Mouse (Mus musculus) adrenal gland, adult 8-10 months (tissue): ENCODE measurements at regions not wholly inside any gene's neighbourhood (a gene's known extent, or its start where the extent isn't known, plus 50 kb on each side); places are given as distances from the start of the nearest gene placed in this dataset.

Experiments
- DNase-seq: peaks from one replicate; pipeline ENCODE4 v3.0.0; 2022

DNA sequence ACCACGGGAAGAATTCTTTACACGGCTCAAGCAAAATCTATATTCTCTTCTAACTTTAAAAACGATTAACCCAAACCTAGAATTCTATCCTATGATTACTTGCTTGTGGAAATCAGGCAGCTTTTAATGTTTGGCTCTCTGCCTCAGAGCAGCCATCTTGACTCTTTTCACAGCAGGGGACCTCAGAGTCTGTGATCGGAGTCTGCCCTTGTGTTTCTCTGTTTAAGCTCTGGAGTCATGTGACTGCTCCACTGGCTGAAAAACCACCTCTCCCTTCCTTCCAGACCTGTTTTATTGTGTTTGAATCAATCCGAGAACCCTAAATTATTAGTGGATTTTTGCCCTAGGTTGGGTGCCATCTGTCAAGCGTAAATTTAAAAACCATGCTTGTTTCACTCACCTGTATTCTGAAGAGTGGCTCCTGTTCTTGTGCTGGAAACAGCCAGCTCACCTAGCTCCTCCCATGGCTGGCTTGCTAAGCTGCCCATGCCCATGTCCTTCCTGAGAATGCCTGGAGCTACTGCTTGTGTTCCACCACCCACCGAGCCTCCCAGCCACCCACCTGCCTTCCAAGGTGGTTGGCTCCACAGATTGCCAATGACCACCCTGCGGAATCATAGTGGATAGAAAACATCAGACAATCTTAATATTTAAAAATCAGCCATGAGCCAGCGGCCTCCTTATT is 62.6 kb downstream of the Perp start:
- DNase-seq = no peak

DNA sequence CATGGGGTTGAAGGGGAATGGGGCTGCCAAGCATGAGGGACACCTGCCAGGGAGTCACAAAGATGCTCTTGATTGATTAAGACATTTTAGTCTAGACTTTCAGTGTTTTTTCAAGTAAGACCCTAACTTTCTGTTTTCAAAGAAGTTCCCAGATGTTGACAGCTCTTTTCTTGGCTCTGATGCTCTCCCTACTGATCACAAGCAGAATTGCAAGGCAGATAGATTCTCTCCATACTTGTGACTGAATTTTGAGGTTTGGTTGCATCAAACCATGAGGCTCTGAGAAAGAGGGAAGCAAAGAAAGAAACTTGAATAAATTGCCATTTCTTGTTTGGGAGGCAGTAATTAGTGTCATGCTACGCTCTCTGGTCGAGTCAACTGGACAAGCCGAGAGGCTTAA is 64.5 kb downstream of the Perp start:
- no peak for DNase-seq

- peak; percentile 8 for DNase-seq
These were observed 66.1 kb downstream of the Perp start for GRCm38 (mm10) chr10:18910898-18911297.

GRCm38 (mm10) chr10:18917120-18917616 is 72.3 kb downstream of the Perp start:
- DNase-seq = no peak

DNA sequence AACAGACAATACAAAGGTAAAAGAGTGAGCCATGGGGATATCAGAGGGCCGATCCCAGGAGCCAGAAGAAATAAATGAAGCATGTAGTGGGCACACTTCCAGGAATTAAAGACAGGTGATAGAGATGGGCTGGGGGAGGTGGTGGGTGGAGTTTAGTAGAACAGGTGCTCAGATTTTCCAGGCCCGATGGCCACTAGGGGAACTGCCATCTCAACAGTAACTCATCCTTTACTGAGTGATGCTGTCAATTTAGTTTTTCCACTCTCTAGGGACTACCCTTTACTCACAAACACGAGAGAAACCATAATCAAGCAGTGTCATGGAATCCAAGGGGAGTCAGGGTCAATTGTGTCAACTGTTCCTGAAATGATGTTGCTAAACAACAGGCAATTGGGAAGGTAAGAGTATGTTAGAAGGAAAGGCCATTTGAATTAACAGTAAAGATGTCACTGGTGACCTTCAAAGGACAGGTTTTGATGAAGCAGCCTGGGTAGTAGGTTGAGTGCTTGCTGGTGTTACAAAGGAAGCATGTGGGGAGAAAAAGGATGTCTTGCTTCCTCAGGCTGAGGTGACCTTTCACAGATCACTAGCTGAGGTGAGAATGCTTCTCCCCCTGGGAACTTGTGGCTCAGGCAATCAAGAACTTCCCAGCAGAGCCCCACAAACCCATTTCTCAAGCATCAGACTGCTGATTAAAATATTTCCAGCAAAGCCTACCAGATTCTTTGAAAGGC is 78.4 kb downstream of the Perp start:
- no peak for DNase-seq

GRCm38 (mm10) chr10:18927811-18928210 is 83.0 kb downstream of the Perp start:
- no peak for DNase-seq

- DNase-seq = no peak
These were observed 84.1 kb downstream of the Tnfaip3 start for GRCm38 (mm10) chr10:18931344-18931743.

GRCm38 (mm10) chr10:18941447-18941846 is 74.0 kb downstream of the Tnfaip3 start:
- DNase-seq = no peak

- DNase-seq = no peak
These were observed 73.5 kb downstream of the Tnfaip3 start for GRCm38 (mm10) chr10:18941908-18942307.

- DNase-seq = no peak
These were observed 72.0 kb downstream of the Tnfaip3 start for GRCm38 (mm10) chr10:18943296-18944075.

GRCm38 (mm10) chr10:18946727-18947126 is 68.7 kb downstream of the Tnfaip3 start:
- DNase-seq = no peak
